Mouse (Mus musculus) CD8-positive naive resting alpha-beta T cell, adult 57 days (primary cell): ENCODE results near the gene Ndufb3. TPM values are rescaled to one million over a fixed set of nuclear protein-coding genes. Genes with fewer than 3 reads are reported as not detected.

Experiments
- total RNA-seq: library from RNA; stranded (reverse); gene quantifications from one replicate; pipeline ENCODE4 v1.2.4, GENCODE M21; 2023

Ndufb3 gene
- total RNA-seq, result 33.0 TPM

GRCm38 (mm10) chr1:58586171-58586997 is at the start of gene Ndufb3, which contains the start of gene Fam126b:
Ndufb3 (plus strand) TSS chr1:58586384.
Fam126b (minus strand) TSS chr1:58586323.

Other genes starting within 250 kb of the Ndufb3 start
- 170 TPM for gene Bzw1, start 193.5 kb upstream of the Ndufb3 start, total RNA-seq
- 1,356 TPM for gene Clk1, start 162.3 kb upstream of the Ndufb3 start, total RNA-seq
- 28.0 TPM for gene Nif3l1, start 141.2 kb upstream of the Ndufb3 start, total RNA-seq
- 51.9 TPM for gene Ppil3, start 140.9 kb upstream of the Ndufb3 start, total RNA-seq
- 31.2 TPM for gene Orc2, start 81.3 kb upstream of the Ndufb3 start, total RNA-seq
- 19.5 TPM for gene Fam126b, start 61 bp upstream of the Ndufb3 start, total RNA-seq
- not detected for gene Als2cr12, start 109.6 kb downstream of the Ndufb3 start, total RNA-seq
- gene Cflar, start 125.1 kb downstream of the Ndufb3 start, total RNA-seq, result 124 TPM
- 102 TPM for gene Casp8, start 209.0 kb downstream of the Ndufb3 start, total RNA-seq